Mouse (Mus musculus) lung, postnatal 0 days (tissue): ENCODE results near the gene Clec10a. TPM values are rescaled to one million over a fixed set of nuclear protein-coding genes. Genes with fewer than 3 reads are reported as not detected.

Experiments used
- ATAC-seq: fragments of 200-750 bp; cut with Nextera tagmentation; 2 replicates; pipeline ENCODE4 v1.8.0; 2017; ENCODE audit warnings: moderate library complexity
- DNase-seq: peaks from one replicate; pipeline ENCODE4 v3.0.0-alpha.2; 2016; ENCODE audit warnings: low spot score
- H3K27ac ChIP-seq: fragments of 300-500 bp; sonication (generic); 2 replicates; pipeline ENCODE4 v1.5.1; 2014; ENCODE audit warnings: antibody characterized with exemption, mild to moderate bottlenecking, low read length, mixed read lengths
- H3K27me3 ChIP-seq: fragments of 300-500 bp; sonication (generic); replicated peaks from 2 replicates; pipeline ENCODE4 v1.6.1; 2014; ENCODE audit warnings: low read length, mixed read lengths; ENCODE audit not compliant: insufficient read depth
- H3K36me3 ChIP-seq: fragments of 300-500 bp; sonication (generic); 2 replicates; pipeline ENCODE4 v1.6.1; 2014; ENCODE audit warnings: low read length, mixed read lengths; ENCODE audit not compliant: insufficient read depth
- H3K4me1 ChIP-seq: fragments of 300-500 bp; sonication (generic); 2 replicates; pipeline ENCODE4 v1.6.1; 2014; ENCODE audit warnings: antibody characterized with exemption, low read depth, low read length, mixed read lengths; ENCODE audit not compliant: insufficient read depth
- H3K4me2 ChIP-seq: fragments of 300-500 bp; sonication (generic); replicated peaks from 2 replicates; pipeline ENCODE4 v1.6.1; 2014; ENCODE audit warnings: low read depth, mild to moderate bottlenecking, low read length, moderate library complexity, mixed read lengths
- H3K4me3 ChIP-seq: fragments of 300-500 bp; sonication (generic); 2 replicates; pipeline ENCODE4 v1.5.1; 2014; ENCODE audit warnings: low read depth, low read length
- H3K9ac ChIP-seq: fragments of 300-500 bp; sonication (generic); replicated peaks from 2 replicates; pipeline ENCODE4 v1.6.1; 2014; ENCODE audit warnings: low read depth, mild to moderate bottlenecking
- H3K9me3 ChIP-seq: fragments of 300-500 bp; sonication (generic); 2 replicates; pipeline ENCODE4 v1.6.1; 2016; ENCODE audit warnings: low read length, mixed read lengths
- CTCF ChIP-seq: IDR thresholded peaks from 2 replicates; pipeline ENCODE4 v1.5.1; 2016; ENCODE audit warnings: antibody characterized with exemption, mild to moderate bottlenecking
- EP300 ChIP-seq: IDR thresholded peaks from 2 replicates; pipeline ENCODE4 v1.6.1; 2016; ENCODE audit warnings: antibody characterized with exemption, mild to moderate bottlenecking, control low read depth
- WGBS: fragments of 180-500 bp; shearing (Covaris S2); extraction: QIAGEN DNeasy Blood & Tissue Kit; methylation state at CpG from one replicate; pipeline ENCODE4 v1.1.7; 2014; 5-methylcytosine and 5-hydroxymethylcytosine counted together
- polyA plus RNA-seq: library from polyadenylated mRNA; unstranded; fragments of >200 nt; fragmentation: Nextera tagmentation; extraction: Ambion mirVana; gene quantifications from 2 replicates; pipeline ENCODE4 v1.2.1, GENCODE M21; 2015

Gene Clec10a
- polyA plus RNA-seq, 1 experiment from 2014 or later = 0.54 TPM

DNA sequence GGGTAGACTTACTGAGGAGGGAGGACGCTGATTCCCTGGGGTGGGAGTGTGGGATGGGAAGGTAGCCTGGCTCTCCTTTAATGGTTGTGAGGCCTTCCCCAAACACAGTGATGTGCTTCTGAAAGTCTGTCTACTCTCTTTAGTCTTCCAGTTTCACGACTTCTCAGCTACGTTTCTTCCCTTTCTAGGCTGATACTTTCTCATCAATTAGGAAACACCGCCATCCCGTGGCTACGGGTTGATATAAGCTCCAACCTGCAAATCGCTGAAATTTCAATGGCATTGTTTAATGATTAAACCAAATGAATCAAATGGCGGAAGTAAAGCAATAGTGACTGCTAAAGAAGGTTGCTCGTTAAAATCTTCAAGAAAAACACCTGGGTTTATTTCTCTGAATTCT lies 56.9 kb downstream of the Clec10a start:
- Histone ChIP-seq H3K36me3 (no peaks in the 10 kb centered on the region), H3K9me3 (no peaks in the 10 kb centered on the region), H3K4me2 (no peak overlapping the region), H3K27ac (no peak overlapping the region), H3K27me3 (peaks cover 32% of the 10 kb centered on the region), H3K4me3 (no peak overlapping the region), H3K4me1 (peaks cover 13% of the 10 kb centered on the region; the same call in 1 of the 2 replicates), H3K9ac (no peak overlapping the region)
- TF ChIP-seq CTCF = peak; percentile 80
- TF ChIP-seq EP300 = 0 out of 2 replicates have a peak, but pooled peaks have one; percentile 31
- peak; percentile 43 for ATAC-seq
- WGBS = 7% methylated on average over 9 of the region's 9 CpGs
- DNase-seq = peak; percentile 89

DNA sequence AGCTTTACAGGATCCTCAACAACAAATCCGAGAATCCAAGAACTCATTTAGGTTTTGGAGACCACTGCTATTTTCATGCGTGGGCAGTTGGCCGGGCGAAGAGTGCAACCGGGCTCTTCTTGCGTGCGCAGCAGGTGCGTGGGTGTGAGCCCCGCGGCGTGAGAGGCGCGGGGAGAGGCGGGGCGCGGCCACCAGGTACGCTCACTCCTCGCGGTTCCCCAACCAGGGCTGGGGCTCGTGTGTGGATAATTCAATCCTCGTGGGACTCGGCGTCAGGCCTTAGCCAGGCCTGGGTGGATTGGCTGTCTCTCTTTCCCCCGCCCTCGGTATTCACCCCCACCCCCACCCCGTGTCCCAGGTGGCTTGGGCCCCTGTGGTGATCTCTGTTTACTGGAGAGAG lies 57.7 kb downstream of the Clec10a start:
- Histone ChIP-seq H3K4me3 (peak overlapping the region; percentile 28; the same call in 1 of the 2 replicates), H3K27ac (no peak overlapping the region), H3K36me3 (no peaks in the 10 kb centered on the region), H3K4me1 (peaks cover 13% of the 10 kb centered on the region; the same call in 1 of the 2 replicates), H3K4me2 (peak overlapping the region; percentile 48), H3K27me3 (peaks cover 32% of the 10 kb centered on the region), H3K9me3 (no peaks in the 10 kb centered on the region), H3K9ac (no peak overlapping the region)
- 11% methylated on average over 26 of the region's 26 CpGs for WGBS
- ATAC-seq = no peak
- no peak for DNase-seq
- TF ChIP-seq EP300 = no peak
- no peak for TF ChIP-seq CTCF

GRCm38 (mm10) chr11:70214191-70214855 lies 58.3 kb downstream of the Clec10a start:
- Histone ChIP-seq H3K36me3 (no peaks in the 10 kb centered on the region), H3K27me3 (peaks cover 32% of the 10 kb centered on the region), H3K9me3 (no peaks in the 10 kb centered on the region), H3K4me2 (peak overlapping the region; percentile 48), H3K4me1 (peaks cover 13% of the 10 kb centered on the region; the same call in 1 of the 2 replicates), H3K9ac (no peak overlapping the region), H3K27ac (no peak overlapping the region), H3K4me3 (peak overlapping the region; percentile 28; the same call in 1 of the 2 replicates)
- ATAC-seq (peak; percentile 18; the same call in 1 of the 2 replicates), DNase-seq (no peak)
- no peak for TF ChIP-seq CTCF
- TF ChIP-seq EP300 = no peak
- WGBS = 2% methylated on average over 42 of the region's 46 CpGs

DNA sequence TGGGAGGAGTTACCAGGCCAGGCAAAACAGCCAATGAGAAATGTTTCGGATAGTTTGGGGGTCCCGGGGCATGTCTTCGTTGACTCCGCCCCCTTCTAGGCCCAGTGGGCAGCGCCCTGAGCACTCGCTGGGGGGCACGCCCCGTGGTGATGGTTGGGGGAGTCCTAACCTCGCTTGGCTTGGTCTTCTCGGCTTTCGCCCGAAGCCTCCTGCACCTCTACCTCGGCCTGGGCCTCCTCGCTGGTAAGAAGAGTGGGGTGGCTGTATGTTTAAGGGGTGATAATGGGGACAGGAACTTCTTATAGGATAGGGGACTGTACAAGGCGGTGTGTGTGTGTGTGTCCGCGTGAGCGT lies 58.8 kb downstream of the Clec10a start:
- H3K4me1 ChIP-seq = peaks cover 13% of the 10 kb centered on the region; the same call in 1 of the 2 replicates
- H3K4me2 ChIP-seq = peak overlapping the region; percentile 48; the same call in 1 of the 2 replicates
- no peaks in the 10 kb centered on the region for H3K9me3 ChIP-seq
- 12% methylated on average over 17 of the region's 18 CpGs for WGBS
- no peak overlapping the region for H3K9ac ChIP-seq
- H3K27me3 ChIP-seq = peaks cover 32% of the 10 kb centered on the region
- H3K4me3 ChIP-seq = no peak overlapping the region
- H3K27ac ChIP-seq = no peak overlapping the region
- no peaks in the 10 kb centered on the region for H3K36me3 ChIP-seq
- ATAC-seq (no peak), DNase-seq (no peak)
- TF ChIP-seq EP300 (no peak), CTCF (no peak)

DNA sequence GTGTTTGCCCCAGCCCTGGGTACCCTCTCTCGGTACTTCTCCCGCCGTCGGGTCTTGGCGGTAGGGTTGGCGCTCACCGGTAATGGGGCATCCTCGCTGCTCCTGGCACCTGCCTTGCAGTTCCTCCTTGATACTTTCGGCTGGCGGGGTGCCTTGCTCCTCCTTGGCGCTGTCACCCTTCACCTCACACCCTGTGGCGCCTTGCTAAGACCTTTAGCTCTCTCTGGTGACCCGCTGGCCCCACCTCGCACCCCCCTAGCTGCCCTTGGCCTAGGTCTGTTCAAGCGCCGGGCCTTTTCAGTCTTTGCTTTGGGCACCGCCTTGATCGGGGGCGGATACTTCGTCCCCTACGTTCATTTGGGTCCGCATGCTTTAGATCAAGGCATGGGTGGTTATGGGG lies 59.3 kb downstream of the Clec10a start:
- Histone ChIP-seq H3K27me3 (peaks cover 32% of the 10 kb centered on the region), H3K9ac (no peak overlapping the region), H3K4me1 (peaks cover 16% of the 10 kb centered on the region; the same call in 1 of the 2 replicates), H3K36me3 (no peaks in the 10 kb centered on the region), H3K4me3 (no peak overlapping the region), H3K27ac (no peak overlapping the region), H3K4me2 (no peak overlapping the region), H3K9me3 (no peaks in the 10 kb centered on the region)
- no peak for DNase-seq
- 21% methylated on average over 19 of the region's 22 CpGs for WGBS
- ATAC-seq = no peak
- TF ChIP-seq EP300 = no peak
- no peak for TF ChIP-seq CTCF

DNA sequence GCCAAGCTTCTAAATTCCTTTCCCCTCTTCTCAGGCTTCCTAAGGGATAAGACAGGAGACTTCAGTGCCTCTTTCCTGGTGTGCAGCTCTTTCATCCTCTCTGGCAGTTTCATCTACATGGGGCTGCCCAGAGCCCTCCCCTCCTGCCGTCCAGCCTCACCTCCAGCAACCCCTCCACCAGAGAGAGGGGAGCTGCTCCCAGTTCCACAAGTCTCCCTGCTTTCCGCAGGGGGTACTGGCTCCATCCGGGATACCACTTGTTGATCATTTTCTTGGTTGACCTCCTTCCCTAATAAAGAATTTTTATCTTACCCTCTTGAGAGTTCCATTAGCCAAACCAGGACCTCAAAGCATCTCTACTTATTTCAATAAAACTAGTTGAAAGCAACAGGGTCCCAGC lies 60.1 kb downstream of the Clec10a start:
- no peak for ATAC-seq
- H3K27me3 ChIP-seq = peaks cover 32% of the 10 kb centered on the region
- no peak overlapping the region for H3K4me2 ChIP-seq
- DNase-seq = no peak
- H3K9ac ChIP-seq = no peak overlapping the region
- TF ChIP-seq CTCF (no peak), EP300 (no peak)
- 80% methylated on average over 2 of the region's 3 CpGs for WGBS
- H3K9me3 ChIP-seq = no peaks in the 10 kb centered on the region
- H3K4me3 ChIP-seq = no peak overlapping the region
- no peak overlapping the region for H3K27ac ChIP-seq
- peaks cover 20% of the 10 kb centered on the region; the same call in 1 of the 2 replicates for H3K4me1 ChIP-seq
- H3K36me3 ChIP-seq = no peaks in the 10 kb centered on the region
